Mouse (Mus musculus) embryo, embryonic 10 days (tissue): ENCODE measurements around the gene Lrrc8d.

ENCODE experiments used
- DNase-seq: peaks from one replicate; pipeline ENCODE4 v3.0.0-alpha.2; 2015; ENCODE audit warnings: low spot score

Lrrc8d gene

DNA sequence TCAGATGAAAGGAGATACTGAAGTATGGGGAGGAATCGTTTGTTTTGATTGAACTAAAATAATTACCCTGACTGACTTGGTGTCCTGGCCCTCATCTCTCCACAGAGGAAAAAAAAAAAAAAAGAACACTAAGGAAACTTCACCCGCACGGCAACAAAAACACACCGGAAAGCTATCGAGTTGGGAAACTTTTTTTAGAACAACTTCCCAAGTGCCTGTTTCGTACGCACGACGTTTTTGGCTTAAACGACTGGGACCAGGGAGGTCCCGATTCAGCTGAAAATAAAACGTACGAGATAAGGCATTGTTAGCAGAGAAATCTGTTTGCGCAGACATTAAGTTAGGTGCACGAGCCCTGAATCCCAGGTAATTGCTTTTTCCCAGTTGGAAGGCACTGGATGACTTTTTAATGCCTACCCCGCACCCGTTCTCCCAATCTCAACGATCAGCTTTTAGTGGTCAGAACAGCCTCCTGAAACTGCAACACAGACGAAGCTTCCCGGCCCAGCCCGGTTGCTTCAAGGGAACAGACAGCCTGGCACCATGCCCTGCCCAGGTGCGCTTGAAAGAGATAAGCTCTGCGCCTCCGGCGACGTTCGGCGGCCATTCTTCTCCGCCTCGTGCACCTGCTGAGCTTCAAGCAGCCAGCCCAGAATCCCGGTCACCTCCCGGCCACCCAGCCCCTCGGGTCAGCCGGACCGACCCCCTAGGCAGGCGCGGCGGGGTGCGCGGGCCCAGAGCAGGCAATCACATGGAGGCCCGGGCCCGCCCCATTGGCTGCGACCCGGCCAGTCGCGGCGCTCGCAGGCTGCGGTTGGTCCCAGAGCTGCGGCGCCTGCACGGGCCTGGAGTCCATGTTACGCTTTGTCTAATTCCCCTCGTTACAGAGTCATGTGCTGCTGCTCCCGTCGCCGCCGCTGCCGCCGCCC lies at the start of gene Lrrc8d:
Gene Lrrc8d, plus strand, starts transcription at position 829 of the 929 bp plus-strand sequence.
- DNase-seq: peak; percentile 85

DNA sequence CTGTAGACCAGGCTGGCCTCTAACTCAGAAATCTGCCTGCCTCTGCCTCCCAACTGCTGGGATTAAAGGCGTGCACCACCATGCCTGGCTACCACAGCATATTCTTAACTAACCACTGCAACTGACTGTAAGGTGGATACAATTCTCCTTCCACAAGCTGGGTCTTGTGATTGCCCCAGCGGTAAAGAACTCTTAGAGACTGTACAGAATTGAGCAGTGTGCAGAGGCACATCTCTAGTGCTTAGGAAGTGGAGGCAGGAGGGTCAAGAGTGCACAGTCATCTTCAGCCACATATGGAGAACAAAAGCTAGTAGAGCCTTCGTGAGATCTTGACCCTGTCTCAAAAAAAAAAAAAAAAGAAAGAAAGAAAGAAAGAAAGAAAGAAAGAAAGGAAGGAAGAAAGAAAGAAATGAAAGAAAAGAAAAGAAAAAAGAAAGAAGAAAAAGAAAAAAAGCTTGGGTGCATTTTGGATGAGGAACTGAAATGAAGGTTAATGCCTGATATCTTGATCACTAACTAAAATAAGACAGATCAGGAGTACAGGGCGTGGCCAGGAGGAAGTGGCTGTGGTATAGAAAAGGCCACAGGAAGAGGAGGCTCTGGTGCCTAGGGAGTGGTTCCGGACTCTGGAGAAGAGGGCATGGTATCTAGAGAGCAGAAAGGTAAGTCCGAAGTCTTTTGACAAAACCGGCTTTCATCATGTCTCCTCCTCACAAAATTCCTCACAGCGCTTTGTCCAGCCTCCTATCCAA lies 48.9 kb upstream of the Lrrc8d start:
- DNase-seq: no peak

DNA sequence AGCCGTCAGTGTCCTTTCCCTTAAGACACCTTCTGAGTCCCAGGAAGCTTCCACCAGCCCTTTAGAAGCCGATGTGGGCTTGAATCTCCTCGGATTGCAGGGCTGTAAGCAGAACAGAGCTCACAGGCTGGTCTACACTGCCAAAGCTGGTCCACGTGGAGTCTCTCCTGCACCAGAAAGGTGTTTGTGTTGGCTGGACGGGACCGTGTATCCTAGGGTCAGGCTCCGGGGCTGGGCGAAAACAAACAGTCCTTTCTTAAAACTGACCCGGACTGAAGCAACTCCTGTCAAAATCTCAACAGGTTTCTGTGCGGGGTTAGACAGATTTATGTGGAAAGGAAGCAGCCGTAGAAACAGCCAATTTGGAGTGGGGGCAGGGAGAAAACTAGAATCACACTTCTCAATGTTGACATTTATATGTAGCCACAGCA lies 48.2 kb upstream of the Lrrc8d start:
- DNase-seq: no peak

DNA sequence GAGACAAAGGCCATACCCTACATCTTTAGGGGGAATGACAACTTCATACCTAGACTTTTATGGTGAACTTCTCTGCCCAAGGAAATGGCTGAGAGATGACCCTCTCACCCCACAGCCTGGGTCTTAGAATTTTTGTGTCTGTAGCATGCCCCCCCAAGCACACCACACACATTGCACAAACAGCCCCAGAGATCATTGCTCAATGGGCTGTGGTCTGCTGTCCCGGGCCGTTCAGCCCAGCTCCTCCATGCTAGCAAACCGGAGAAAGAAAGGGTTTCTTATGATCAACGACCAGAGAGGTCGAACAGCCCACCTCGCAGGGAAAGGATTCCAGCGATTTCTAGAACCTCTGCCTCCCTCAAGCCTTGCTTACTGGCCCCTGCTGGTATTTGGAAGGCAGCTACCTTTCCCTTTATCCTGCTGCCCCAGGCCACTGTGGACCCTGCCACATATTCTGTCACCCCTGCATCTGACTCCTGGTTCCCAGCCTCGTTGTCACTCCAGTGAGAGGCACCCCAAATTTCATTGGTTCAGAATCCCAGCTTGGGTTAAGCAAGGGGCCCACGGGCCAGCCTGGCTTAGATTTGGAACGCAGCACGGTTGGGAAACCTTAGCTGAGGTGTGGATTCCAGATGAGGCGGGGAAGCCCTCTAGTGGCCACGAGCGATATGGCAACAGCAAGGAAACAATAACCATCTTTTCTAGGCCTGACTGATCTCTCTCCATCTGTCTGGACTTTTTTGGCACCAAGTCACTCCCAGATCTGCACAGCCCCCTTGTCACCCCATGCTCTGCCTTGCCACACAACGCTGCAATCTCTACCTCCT lies 45.3 kb upstream of the Lrrc8d start:
- DNase-seq: peak; percentile 88

DNA sequence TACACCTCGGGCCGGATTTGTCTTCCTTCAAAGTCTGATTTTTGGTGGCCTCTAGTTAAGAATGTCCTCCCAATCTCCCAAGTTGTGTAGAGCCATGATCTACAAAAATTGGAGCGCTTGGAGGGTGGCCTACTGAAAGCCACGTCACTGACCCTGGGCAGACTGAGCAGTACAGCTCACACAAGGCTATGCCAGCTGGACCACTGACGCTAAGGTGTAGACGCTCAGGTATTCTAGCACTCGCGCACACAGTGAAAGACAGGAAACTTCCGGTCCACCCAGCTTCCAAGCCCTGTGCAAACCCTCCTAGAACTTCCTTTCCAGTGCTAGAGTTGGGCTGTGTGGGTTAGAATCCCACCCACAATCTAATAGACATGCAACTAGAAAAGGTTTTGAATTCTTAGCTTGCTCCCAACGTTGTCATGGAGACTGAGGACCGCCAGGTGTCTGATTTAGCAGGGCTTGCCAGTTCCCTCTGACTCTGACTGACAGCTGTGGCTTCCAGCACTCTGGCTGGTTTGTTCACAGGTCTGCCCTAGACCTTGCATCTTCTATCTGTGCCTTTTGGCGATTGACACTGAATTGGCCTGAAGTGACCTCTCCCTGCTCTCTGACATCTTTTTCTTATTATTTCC lies 44.6 kb upstream of the Lrrc8d start:
- peak; percentile 11 for DNase-seq

DNA sequence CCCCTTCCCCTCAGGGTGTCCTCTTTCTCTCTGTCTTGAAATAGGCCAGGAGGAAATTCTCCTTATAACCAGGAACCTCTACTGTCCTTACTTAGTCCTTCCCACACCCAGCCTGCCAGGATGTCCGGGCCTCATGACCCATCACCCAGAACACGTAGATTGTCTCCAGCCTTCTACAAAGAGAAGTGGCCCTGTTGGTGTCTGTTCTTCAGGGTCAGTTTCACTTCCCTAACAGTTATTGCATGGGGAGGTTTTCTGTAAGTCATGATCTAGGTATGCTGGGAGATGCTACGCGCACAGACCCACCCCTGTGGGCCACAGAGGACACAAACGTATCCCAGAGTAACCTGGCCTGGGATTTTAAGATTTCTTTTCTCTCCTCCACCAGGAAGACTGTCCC lies 37.9 kb upstream of the Lrrc8d start:
- no peak for DNase-seq

DNA sequence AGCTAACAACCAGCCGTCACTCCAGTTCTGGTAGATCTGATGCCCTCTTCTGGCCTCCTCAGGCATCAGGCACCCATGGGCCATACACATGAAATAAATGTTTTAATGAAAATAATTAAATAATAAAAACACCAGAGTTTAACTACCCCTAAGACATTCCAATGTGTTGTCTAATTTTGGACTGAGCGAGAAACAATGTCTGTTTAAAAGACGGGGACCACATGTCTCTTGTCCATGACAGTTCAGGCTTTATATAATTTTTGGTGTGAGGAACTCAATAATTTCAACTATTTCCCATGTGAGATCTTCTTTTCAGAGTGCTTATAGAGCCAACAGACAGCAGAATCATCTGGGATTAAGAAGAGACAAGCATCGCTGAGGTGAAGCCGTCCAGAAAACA lies 32.8 kb upstream of the Lrrc8d start:
- DNase-seq: no peak

DNA sequence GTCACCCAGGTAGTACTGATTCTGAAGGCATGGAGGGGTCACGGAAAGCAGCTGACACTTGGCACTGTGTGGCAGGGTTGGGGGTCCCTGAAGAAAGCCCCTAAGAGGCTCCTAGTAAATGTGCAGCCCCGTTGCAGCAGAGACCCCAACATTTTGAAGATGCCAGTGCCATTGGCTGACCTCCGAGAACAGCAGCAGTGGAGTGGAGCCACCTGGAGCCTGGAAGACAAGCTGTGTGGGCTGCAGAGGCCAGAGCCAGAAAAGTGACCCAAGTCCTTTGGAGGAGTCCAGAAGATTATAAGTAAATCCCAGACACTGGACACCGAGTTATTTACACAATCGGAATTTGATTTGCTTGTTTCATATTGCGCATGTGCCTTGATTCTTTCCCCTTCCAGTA lies 32.4 kb upstream of the Lrrc8d start:
- no peak for DNase-seq

DNA sequence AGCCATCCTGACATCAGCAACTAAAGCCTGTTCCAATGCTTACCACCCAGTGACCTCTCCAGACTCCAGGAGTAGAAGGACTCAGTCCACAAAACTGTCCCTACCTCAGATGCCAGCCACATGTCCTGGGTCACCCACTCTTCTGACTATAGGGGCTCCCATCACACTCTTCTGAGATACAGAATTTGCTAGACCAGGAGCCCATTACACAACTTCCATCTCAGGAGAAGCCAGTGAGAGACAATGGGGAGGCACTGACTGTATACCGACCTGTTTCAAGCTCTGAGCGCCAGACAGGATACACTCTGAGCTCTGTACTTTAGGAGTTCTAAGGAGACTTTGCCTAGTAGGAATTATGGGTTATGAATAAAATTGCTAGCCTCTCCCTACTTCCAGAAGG lies 30.7 kb upstream of the Lrrc8d start:
- DNase-seq: no peak

DNA sequence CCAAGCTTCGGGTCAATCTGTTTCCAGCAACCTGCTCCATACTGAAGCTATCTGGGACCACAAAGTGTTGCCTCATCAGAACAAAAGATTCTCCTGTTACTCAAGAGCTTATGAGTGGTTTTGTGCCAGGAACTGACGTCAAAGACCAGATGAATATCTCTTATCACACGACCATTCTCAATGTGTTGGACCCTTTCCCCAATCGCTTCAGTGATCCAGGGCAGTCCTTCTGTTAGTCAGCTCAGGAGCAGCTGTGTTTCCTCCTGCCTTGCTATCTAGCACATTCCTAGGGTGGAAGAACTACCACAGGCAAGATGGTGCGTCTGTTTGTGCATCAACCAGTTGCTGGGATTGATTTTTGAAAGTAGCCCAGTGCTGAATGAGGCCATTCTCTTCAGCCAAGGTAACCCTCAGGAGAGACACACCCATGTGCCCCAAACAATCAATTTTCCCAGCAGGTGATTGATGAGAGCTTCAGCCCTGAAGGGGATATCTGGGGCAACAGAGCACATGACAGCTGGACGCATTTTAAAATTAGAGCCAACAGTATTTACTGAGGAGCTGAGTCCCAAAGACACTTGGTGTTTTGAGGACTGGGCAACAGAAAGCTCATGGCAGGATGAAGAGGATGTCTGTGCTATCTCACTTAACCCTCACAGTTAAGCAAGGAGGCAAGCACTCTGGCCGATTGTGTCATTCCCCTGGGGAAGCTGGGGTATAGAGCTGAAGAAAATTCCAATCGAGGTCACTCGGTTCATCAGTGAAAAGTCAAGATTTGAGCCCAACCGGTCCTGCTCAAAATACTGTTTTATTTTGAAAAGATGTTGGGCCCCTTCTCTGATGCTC lies 30.0 kb upstream of the Lrrc8d start:
- DNase-seq: no peak

DNA sequence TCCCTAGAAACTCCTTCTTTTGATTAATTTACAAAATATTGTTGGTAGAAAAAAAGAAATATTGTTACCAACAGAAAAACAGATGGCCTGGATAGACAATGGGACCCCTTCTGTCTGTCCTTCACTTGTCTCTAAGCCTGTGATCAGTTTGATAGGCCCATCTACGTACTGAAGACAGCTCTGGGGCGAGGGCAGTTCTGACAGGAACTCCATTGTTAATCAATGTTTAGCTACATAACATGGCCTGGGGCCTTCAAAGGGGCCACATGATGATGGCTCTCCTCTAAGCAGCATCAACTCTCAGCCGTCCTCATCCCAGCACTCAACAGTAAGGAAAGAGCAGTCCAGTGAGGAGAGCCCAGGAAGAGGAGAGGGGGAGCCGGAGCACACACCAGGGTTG lies 27.4 kb upstream of the Lrrc8d start:
- no peak for DNase-seq

DNA sequence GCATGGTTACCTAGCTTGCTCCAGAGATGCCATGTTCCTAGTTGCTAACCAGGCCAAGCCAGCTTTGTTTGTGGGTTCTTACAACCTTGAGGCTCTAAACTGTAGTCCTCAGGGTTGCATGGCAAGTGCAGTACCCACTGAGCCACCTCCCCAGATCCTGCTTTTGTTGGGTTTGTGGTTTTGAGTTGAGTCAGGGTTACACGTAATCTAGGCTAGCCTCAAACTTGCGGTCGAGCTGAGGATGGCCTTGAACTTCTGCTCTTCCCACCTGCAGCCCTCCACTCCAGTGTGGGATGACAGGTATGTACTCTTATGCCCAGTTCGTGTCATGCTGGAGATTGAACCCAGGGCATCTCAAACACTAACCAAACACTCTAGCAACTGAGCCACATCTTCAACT lies 24.3 kb upstream of the Lrrc8d start:
- DNase-seq: no peak

DNA sequence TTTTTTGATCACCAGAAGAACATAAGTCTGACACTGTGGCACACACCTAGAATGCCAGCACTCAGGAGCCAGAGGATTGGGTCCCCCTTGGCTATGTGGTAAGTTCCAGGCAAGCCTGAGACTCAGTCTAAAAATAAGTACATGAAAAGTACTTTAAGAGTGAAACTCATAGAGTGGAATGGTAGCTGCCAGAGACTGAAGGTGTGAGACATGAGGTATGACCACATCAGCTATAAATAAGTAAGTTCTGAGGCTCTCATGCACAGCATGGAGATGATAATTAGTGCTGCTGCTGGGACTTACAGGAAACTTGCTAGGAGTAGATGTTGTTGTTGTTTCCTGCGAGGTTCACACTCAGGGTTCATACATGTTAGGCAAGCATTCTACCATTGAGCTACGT lies 22.7 kb upstream of the Lrrc8d start:
- DNase-seq: no peak

DNA sequence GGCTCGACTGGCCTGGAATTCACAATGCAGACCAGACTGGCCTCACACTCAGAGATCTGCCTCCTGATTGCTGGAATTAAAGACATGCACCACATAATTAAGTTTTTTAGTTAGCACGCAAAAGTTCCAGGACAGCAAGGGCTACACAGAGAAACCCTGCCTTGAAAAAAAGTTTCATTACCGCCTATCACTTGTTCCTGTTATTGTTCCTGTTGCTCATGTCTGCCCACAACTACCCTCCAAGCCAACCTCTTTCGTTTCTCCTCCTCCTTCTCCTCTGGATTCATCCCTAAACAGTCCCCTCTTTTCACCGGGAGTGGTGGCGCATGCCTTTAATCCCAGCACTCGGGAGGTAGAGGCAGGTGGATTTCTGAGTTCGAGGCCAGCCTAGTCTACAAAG lies 21.5 kb upstream of the Lrrc8d start:
- no peak for DNase-seq

DNA sequence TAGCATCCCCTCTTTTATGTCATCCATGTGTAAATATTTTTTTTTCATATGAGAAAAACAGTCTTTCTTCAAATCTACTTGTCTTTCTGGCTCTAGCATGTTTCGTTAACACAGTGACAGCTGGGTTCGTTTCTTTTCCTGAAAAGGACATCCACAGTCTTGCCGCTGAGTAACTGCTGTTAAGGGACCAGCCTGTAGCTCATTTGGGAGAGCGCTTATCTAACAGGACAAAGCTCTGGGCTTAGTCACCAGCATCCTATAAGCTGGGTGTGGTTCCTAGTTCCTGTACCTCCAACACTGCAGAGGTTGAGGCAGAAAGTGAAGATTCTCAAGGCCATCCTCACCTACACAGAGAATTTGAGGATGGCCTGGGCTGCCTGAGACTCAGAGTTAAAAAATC lies 20.5 kb upstream of the Lrrc8d start:
- DNase-seq: no peak

DNA sequence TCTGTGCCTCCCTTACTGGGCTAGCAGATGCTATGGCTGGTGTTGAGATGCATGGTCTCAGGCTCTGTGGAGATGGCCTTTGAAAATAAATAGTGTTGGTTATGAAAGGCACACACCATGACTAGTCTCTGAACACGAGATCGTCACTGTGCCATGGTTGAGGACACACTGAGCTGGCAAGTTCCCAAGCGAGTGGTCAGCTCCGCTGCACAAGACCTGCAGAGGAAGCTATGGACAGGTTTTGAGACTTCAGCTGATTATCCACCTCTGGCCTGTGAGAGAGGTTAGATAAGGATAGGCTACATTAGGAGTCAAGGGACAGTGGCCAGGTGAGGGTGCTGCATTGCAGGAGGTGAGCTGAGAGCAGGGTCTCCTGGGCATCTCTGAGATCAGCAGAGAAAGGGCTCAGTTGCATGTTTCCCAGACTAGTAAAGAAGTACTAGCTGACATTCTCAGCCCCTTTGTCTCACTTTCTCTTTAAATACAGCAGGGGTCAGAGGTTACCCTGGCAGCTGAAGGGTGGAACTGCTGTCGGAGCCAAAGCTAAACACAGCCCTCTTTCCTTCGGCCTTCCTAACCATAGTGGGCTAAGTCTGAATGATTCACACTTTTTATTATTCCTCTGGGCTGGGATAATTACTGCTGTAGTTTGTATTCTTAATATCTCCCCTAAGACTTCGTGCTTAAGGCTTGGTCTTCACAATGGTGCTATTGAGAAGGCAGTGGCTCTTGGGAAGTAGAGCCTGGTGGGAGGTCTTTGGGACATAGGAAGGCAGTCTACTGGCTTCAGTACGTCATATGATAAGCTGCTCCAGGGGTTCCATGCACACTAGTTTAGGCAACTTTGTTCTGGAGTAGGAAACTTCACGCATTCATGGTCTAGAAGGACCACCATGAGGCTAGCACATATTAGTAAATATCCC lies 19.6 kb upstream of the Lrrc8d start:
- DNase-seq: peak; percentile 65

DNA sequence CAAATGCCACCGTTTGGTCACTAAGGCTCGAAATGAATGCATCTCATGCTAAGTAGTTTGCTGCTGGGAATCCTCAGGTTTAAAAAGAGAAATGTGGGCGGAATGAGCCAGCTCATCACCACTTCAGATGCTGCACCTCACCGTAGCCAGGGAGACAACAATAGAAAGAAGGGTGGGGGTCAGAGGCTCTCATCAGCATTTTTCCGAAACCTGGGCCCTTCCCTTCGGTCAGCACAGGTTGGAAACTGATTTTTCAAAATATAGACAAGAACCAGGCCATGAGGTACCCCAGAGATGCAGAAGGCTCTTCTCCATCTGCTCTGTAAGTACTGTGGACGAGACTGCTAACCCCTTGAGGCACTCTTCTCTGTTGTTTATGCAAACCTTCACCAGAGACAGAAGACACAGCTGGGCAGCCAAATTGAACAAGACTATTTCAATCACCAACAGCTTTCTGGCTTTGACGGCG lies 17.6 kb upstream of the Lrrc8d start:
- no peak for DNase-seq

DNA sequence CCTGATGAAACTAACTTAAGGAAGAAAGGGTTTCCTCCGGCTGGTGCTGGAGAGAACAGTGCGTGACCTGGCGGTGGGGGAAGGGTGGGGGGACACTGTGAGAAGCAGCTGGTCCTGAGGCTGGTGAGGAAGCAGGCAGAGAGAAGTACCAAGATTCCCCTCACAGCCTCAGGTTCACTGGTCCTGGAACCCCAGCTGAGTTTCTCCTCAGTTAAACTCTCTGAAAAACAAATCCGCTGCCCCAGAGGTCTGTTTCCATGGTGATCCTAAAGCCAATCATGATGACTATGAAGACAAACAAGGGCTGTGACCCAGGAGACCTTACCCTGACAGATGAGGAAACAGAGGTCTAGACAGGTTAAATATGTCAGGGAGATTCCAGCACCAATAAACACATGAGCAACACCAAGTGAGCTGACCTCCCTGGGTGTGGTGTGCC lies 15.8 kb upstream of the Lrrc8d start:
- DNase-seq: peak; percentile 85

DNA sequence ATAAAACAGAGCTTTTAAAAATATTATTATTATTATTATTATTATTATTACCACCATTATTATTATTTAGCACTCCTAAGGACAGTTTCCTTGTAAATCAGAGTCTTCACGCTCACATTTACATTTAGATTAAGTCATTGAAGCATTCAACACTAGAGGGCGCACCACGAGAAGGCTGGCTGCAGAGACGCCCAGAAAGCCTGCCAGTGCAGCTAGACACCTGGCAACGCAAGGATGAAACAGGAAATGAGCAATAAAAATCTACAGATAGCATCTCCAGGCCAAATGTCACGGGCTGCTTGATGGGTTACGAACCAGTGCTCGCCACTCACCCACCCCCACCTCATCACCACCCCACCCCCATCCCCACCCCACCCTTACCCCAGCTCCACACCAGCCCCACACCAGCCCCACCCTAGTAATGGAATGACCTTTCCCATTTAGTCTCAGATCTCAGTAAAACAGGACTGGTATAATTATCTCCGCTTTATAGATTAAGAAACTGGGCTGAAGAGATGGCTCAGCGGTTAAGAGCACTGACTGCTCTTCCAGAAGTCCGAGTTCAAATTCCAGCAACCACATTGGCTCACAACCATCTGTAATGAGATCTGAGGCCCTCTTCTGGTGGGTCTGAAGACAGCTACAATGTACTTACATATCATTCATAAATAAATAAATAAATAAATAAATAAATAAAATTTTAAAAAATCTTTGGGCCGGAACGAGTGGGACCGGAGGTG lies 14.7 kb upstream of the Lrrc8d start:
- peak; percentile 96 for DNase-seq
